Mouse (Mus musculus): ENCODE data around the gene Pcx.

The Pcx gene

DNA sequence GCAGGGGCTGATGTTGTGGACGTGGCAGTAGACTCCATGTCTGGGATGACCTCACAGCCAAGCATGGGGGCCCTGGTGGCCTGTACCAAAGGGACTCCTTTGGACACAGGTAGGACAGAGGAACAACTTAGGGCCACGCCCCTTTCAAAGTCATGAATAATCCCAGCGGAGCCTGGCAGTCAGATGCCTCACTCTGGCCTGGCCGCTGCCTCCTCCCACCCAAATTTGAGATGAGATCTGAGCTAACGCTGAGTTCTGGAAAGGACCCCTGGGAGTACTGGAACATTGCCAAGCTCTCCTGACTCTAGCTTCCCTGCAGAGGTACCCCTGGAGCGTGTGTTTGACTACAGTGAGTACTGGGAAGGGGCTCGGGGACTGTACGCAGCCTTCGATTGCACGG is 109.2 kb downstream of the Pcx start:
- DNase-seq (ENCODE audit: low read depth) = no peak

DNA sequence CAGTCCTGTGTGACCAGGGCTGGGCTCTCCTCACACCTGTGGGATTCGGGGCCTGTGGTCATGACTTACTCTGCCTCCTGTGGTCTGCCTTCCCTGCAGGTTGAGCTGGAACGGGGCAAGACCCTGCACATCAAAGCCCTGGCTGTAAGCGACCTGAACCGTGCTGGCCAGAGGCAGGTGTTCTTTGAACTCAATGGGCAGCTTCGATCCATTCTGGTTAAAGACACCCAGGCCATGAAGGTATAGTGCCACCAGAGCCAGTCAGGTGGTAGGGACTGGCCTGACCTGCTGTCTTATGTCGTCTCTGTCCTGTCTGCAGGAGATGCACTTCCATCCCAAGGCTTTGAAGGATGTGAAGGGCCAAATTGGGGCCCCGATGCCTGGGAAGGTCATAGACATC is 110.4 kb downstream of the Pcx start:
- no peak for DNase-seq (ENCODE audit: low read depth)

DNA sequence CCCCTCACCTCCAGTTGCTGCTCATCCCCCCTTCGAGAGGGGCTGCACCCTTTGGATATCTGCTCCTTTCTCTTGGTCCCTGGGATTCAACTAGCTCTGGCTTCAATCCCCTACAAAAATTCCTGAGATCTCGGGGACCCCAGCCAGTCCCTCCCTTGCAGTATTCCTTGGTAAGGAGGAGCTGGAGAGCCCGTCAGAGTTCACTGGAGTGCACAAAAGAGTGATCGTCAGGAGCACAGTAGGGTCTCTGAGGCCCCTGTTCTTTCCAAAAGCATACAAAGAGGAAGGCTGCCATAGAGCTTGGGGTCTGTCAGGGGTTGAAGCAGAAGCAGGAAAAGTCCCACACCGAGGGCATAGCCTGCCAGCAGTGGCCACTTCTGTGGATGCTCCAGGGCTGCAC is 112.5 kb downstream of the Pcx start:
- no peak for DNase-seq (ENCODE audit: low read depth)

DNA sequence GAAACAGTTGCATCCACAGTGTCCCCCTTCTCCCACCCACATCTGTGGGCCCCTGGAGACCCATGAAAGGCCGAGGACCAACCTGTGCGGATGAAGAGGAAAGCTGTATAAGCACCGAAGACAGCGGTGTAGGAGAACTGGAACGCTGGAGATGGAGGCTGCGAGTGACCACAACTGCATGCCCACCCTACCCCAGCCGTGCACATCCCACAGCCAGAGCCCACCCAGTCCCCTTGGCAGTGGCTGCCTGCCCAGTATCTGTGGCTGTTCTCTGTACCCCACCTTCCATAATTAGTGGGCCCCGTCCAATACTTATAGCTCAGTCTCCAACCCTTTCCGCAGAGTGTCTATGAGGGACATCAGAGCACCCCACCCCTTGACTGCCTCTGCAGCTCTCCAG is 113.1 kb downstream of the Pcx start:
- no peak for DNase-seq (ENCODE audit: low read depth)

DNA sequence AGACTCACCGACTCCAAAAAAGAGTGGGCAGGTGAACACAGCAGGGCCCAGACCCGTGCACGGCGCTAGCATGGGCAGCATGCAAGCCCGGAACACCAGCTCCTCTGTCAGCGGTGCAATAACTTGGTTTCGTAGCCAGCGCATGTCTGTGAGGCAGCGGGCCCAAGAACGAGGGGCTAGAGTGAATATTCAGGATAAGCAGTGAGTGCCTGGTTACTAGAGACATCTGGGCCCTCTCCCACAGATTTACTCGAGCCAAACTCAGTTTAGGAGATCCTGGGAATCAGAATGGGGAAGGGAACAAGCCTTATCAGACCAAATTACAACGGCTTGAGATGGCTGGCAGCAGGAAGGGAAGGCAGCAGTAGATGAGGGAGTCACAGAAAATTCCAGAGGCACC is 113.7 kb downstream of the Pcx start:
- no peak for DNase-seq (ENCODE audit: low read depth)

DNA sequence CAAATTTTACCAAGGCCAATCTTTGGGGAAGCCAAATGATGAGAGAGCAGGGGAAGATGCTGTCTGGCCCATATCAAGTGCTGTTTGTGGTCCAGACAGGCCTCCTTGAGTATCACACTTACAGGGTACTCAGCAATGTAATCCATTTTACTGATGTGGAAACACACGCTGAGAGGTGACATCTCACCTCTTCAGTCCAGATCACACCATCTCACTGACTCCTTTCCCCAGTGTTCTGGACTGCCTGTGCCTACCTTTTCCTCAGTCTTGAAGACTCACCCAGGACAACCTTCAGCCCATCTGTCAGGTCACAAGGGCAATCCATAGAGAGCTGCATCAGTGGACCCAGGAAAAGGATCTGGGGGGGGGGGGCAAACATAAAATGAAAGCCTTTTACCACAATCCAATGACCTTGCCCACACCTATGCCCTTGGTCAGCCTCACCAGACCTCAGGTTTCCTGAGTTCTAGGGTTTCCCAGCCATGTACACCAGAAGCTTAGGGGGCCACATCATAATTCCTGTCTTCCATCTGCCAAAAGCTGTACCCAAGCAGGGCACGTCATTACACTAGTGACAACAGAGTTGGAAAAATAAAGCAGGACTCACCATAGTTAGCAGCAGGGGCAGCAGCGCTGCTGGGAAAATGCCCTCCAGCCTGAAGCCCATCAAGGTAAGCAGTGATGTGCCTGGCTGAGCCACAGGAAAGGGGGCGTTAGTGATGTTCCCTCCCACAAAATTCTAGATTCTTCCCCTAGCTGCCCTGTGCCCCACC is 114.3 kb downstream of the Pcx start:
- no peak for DNase-seq (ENCODE audit: low read depth)

DNA sequence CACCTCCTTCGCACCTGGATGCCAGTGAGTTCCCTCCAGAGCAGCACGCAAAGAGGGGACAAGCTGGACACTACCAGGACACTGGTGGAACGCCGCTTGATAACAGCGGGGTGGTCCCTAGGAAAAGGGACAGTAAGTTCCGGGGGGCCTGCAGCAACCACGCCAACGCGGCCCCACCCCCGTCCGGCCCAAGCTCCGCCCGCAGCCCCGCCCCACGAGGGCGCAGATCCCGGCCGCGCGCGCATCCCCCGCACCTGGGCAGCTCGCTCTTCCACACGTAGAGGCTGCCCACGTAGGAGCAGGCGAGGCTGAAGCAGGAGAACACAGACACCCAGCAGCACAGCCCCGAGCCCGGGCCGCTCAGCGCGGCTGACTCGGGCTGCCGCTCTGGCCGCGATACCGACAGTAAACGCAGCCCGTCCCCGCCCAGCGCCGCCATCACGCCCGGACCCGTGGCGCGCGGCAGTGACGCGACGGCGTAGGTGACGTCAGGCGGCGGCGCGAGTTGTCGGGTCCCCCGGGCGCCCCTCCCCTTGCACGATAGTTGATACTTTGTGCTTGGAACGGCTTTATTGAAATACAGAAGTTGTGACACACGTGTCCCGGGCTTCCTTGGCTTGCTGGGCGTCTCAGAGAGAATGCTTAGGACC is 115.0 kb downstream of the Pcx start, which contains the start of gene Rce1:
Gene Rce1 (minus strand): TSS at position 463 of the 650 bp plus-strand sequence.
- peak; percentile 93 for DNase-seq (ENCODE audit: low read depth)

DNA sequence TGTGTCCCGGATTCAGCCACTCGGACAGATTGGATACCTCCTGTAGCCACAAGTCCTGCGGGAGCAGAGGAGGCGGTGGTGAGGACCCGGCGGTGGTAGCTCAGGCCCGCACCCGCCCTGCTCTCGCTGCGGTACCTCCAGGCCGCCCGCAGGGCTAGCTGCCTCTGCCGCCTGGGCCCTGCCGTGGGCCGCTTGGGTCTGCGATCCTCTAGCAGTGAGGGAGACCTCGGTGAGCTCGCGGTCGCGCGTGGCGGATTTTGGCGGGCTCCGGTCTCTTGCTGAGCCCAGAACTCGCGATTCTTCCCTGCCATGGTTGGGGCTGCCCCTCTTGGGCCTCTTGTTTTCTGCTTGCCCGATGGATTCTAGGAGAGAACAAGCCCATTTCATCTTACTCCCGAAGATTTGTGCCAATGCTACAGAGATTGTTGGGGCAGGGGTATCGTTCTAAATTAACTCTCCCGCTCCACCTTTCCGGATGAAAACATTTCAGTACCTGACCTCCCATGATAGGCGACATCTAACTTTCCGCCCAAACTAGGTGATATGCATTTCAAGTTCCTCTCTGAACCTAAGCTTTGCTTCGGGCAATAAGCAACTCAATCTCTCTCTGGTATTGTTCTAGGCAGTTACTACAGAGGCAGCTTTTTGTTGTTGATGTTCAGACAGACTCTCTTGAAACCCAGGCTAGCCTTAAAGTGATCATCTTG is 115.7 kb downstream of the Pcx start:
- no peak for DNase-seq (ENCODE audit: low read depth)

DNA sequence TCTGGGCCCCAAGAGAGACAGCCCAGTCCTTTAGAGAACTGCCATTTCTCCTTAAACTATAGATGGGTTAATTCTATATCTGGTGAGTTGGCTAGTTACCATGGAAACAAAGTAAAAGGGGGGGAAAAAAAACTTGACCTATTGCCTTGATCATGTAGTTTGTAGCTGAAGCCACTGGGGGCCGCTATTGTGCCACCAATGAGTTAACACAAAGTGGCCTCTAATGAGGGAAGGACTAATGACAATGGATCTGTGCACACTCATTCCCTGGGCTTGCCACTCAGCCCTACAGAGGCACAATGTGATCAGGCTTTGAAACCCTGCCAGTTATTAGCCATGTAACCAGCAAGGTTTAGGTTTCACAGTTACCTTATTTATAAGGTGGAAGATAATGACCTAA is 118.5 kb downstream of the Pcx start:
- peak; percentile 77 for DNase-seq (ENCODE audit: low read depth)

DNA sequence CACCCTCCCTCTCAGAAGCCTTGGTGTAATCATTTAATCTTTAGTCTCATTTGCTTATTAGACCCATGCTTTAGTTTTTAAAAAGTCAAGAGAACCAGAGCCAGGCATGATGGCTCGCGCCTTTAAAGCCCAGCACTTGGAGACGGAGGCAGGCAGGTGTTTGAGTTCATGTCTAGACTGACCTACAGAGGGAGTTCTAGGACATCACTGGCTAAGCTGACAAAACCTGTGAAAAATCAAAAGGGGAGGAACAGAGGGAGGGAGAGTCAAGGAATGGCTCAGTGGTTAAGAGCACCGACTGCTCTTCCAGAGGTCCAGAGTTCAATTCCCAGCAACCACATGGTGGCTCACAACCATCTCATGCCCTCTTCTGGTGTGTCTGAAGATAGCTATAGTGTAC is 125.7 kb downstream of the Pcx start:
- DNase-seq (ENCODE audit: low read depth) = no peak

DNA sequence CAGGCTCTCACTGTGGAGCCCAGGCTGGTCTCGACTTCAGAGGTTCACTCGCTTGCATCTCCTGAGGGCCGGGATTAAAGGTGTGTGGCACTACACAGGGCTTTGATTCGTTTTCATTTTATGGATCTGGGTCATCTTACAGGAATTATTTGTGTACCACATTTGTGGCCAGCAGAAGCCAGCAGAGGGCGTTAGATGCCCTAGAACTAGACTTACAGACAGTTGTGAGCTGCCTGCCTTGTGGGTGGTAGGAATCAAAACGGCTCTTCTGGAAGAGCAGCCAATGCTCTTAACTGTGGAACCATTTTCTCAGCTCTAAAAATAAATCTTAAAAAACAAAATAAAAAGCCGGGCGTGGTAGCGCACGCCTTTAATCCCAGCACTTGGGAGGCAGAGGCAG is 134.0 kb downstream of the Pcx start:
- DNase-seq (ENCODE audit: low read depth) = no peak

DNA sequence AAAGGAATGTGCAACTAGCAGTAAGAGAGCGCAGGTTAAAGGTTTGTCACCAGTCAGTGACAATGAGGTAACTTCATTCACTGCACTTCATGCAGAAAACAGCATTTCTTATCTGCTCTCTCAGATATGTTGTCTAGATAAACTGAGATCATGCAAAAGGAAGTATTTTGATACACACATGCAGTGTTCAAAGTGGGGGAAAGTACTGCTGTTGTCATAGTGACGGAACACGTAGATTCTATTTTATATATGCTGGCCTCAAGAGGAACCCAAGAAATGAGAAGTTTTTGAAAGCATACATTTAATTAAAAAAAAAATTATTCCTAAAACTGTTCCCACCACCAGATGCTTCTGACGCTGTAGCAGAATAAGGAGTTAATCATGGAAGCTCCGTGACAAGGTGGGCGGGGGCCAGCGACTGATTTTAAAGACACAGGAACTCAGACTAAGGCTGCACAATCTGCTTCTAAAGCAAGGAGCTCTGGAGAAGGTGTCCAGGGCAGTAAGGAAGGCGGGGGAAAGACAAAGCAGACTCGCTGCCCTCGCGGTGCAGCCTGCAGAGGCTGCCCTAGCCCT is 136.7 kb downstream of the Pcx start:
- DNase-seq (ENCODE audit: low read depth) = no peak

DNA sequence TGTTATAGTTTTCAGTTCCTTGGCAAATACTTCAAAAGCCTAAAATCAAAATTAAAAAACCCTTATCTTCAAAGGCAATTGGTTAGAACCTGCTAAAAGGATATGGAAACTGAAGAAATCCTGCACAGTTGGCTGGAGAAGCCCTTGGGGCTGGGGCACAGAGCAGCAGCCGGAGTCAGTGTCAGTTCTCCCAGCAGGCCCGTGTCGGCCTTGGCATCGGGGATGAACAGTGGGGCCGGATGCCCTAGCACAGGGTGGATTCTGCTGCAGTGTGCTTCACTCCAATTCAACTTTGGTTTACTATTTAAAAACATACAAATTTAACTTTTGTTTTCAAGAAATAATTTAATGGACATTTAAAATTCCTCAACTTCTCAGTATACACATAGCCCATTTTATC is 147.9 kb downstream of the Pcx start:
- no peak for DNase-seq (ENCODE audit: low read depth)

DNA sequence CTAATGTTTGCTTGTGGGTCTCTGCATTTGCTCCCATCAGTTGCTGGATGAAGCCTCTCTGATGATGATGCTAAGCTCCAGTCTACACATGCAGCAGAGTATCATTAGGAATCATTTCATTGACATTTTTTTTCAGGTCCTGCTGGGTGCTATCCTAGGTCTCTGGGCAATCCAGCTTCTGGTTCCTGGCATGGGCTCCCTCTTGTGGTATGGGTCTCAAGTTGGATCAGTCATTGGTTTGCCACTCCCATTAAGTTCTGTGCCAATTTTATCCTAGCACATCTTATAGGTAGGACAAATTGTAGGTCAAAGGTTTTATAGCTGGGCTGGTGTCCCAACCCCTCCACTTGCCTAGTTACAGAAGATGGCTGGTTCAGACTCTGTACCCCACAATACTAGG is 156.5 kb downstream of the Pcx start:
- DNase-seq (ENCODE audit: low read depth) = no peak

DNA sequence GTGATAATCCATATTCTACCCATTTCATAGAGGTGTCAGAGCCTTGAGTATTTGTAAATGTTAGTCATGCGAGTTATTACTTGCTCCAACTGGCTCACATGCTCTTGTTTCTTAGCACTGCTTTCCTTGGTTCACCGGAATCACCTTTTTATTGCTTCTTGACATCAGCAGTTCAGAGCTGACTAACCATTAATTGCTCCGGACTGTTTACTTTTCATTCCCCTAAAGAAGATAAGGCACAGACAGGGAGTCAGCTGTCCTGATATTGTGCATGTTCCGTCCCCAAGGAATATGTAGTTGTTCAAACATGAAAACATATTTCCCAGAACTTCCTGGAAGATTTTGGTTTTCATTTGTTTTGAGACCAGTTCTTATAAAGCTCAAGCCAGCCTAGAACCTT is 160.5 kb downstream of the Pcx start:
- DNase-seq (ENCODE audit: low read depth) = no peak
